Mouse (Mus musculus): Measurements from ENCODE around the gene Arl5c.
"Not testable (repeated sequence)": the region's sequence is repeated elsewhere in the genome, so short reads cannot be mapped to it uniquely, and the experiment has no call there.

Arl5c gene

GRCm38 (mm10) chr11:97958641-97959299, 37.2 kb downstream of the Arl5c start:
- no peak for DNase-seq (ENCODE audit: low read depth)

GRCm38 (mm10) chr11:97956905-97957560, 38.9 kb downstream of the Arl5c start:
- peak; percentile 74 for DNase-seq (ENCODE audit: low read depth)

GRCm38 (mm10) chr11:97955915-97956314, 40.1 kb downstream of the Arl5c start:
- no peak for DNase-seq (ENCODE audit: low read depth)

- DNase-seq (ENCODE audit: low read depth) = no peak
These were observed 40.7 kb downstream of the Arl5c start for GRCm38 (mm10) chr11:97955146-97955902.

GRCm38 (mm10) chr11:97954469-97955141, 41.4 kb downstream of the Arl5c start:
- DNase-seq (ENCODE audit: low read depth) = no peak

GRCm38 (mm10) chr11:97953939-97954275, 42.1 kb downstream of the Arl5c start:
- no peak for DNase-seq (ENCODE audit: low read depth)

GRCm38 (mm10) chr11:97953179-97953938, 42.6 kb downstream of the Arl5c start:
- DNase-seq (ENCODE audit: low read depth) = no peak

GRCm38 (mm10) chr11:97952367-97953006, 43.5 kb downstream of the Arl5c start:
- DNase-seq (ENCODE audit: low read depth) = no peak

GRCm38 (mm10) chr11:97949703-97950475, 46.1 kb downstream of the Arl5c start:
- DNase-seq (ENCODE audit: low read depth) = peak; percentile 31

GRCm38 (mm10) chr11:97947426-97947825, 48.6 kb downstream of the Arl5c start:
- no peak for DNase-seq (ENCODE audit: low read depth)

- not testable (repeated sequence) for DNase-seq (ENCODE audit: low read depth)
These were observed 50.2 kb downstream of the Arl5c start for GRCm38 (mm10) chr11:97945738-97946289.

- no peak for DNase-seq (ENCODE audit: low read depth)
These were observed 51.0 kb downstream of the Arl5c start for GRCm38 (mm10) chr11:97945031-97945430.

GRCm38 (mm10) chr11:97943256-97943655, 52.7 kb downstream of the Arl5c start:
- no peak for DNase-seq (ENCODE audit: low read depth)

- no peak for DNase-seq (ENCODE audit: low read depth)
These were observed 53.4 kb downstream of the Arl5c start for GRCm38 (mm10) chr11:97942420-97943111.

Measured in fibroblast of lung, adult 2 months (primary cell).